Mouse (Mus musculus) hindbrain, embryonic 14.5 days (tissue): ENCODE measurements around the gene Gm3448. TPM values are rescaled to one million over a fixed set of nuclear protein-coding genes. Genes with fewer than 3 reads are reported as not detected.
A peak's percentile ranks its signal among the peaks of the same experiment; 100 is the strongest.
"Not testable (repeated sequence)": the region's sequence is repeated elsewhere in the genome, so short reads cannot be mapped to it uniquely, and the experiment has no call there.

Experiments
- ATAC-seq: fragments of 200-750 bp; cut with Nextera tagmentation; 2 replicates; pipeline ENCODE4 v1.8.0; 2017; ENCODE audit warnings: moderate number of reproducible peaks, mild to moderate bottlenecking, moderate TSS enrichment, moderate library complexity; ENCODE audit not compliant: low FRiP score
- DNase-seq: peaks from one replicate; pipeline ENCODE4 v3.0.0-alpha.2; 2015; ENCODE audit warnings: low spot score
- H3K27ac ChIP-seq: fragments of 300-500 bp; sonication (generic); 2 replicates; pipeline ENCODE4 v1.5.1; 2014; ENCODE audit warnings: mild to moderate bottlenecking, moderate library complexity
- H3K27me3 ChIP-seq: fragments of 300-500 bp; sonication (generic); 2 replicates; pipeline ENCODE4 v1.6.1; 2014; ENCODE audit warnings: mild to moderate bottlenecking, low read length, mixed read lengths; ENCODE audit not compliant: control insufficient read depth, insufficient read depth
- H3K36me3 ChIP-seq: fragments of 300-500 bp; sonication (generic); replicated peaks from 2 replicates; pipeline ENCODE4 v1.6.1; 2014; ENCODE audit not compliant: control insufficient read depth, insufficient read depth
- H3K4me1 ChIP-seq: fragments of 300-500 bp; sonication (generic); replicated peaks from 2 replicates; pipeline ENCODE4 v1.6.1; 2014; ENCODE audit warnings: antibody characterized with exemption, low read length, mixed read lengths; ENCODE audit not compliant: control insufficient read depth, insufficient read depth
- H3K4me2 ChIP-seq: fragments of 300-500 bp; sonication (generic); replicated peaks from 2 replicates; pipeline ENCODE4 v1.6.1; 2014; ENCODE audit warnings: mild to moderate bottlenecking, moderate library complexity
- H3K4me3 ChIP-seq: fragments of 300-500 bp; sonication (generic); replicated peaks from 2 replicates; pipeline ENCODE4 v1.5.1; 2014; ENCODE audit warnings: mild to moderate bottlenecking, low read length
- H3K9ac ChIP-seq: fragments of 300-500 bp; sonication (generic); 2 replicates; pipeline ENCODE4 v1.6.1; 2014
- H3K9me3 ChIP-seq: fragments of 300-500 bp; sonication (generic); 2 replicates; pipeline ENCODE4 v1.6.1; 2016; ENCODE audit warnings: low read length; ENCODE audit not compliant: control insufficient read depth
- WGBS: fragments of 180-500 bp; shearing (Covaris S2); extraction: QIAGEN DNeasy Blood & Tissue Kit; methylation state at CpG from one replicate; pipeline ENCODE4 v1.1.7; 2014; 5-methylcytosine and 5-hydroxymethylcytosine counted together
- polyA plus RNA-seq: library from polyadenylated mRNA; unstranded; fragments of >200 nt; fragmentation: Nextera tagmentation; extraction: Ambion mirVana; gene quantifications from 2 replicates; pipeline ENCODE4 v1.2.1, GENCODE M21; 2014

The Gm3448 gene
- 3.4 and 3.7 TPM in 2 replicates for polyA plus RNA-seq

DNA sequence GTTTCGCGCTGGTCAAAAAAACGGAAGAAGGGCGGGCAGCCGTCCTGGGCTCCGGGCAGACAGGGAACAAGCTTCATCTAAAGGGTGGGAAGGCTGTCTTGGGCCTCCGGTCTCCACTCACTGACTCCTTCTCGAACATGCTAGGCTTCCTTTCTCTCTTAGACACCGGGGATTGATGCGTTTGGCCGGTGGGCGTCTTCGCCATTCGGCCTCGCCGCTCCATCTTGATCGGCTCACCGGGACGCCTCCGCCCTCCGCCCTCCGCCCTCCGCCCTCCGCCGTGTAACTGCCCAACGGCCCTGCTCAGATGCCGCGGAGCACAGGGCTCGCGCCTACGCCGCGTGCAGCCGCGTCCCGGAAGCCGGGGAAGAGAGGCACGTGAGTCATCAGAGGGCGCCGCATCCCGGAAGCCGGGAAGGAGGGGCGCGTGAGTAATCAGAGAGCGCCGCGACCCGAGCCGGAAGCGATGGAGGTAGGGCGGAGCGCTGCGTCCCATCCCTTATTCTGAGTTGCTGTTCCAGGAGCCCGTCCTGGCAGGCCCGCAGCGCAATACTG lies at the start of gene Gm3448, which contains the start of the genes Ermard and Tcte3:
Gene Gm3448, minus strand, starts transcription at position 363 of the 555 bp plus-strand sequence.
Gene Ermard, plus strand, starts transcription at position 34 of the 555 bp plus-strand sequence.
Gene Tcte3, minus strand, starts transcription at position 314 of the 555 bp plus-strand sequence.
- not testable (repeated sequence) for H3K27ac ChIP-seq, H3K9ac ChIP-seq, H3K4me2 ChIP-seq, H3K4me3 ChIP-seq, H3K4me1 ChIP-seq, DNase-seq, H3K9me3 ChIP-seq, H3K36me3 ChIP-seq, H3K27me3 ChIP-seq
- 2% methylated on average over 11 of the region's 56 CpGs for WGBS
- ATAC-seq: peak; percentile 98

- WGBS: 9% methylated on average over 8 of the region's 8 CpGs
- DNase-seq: peak; percentile 59
- peak; percentile 86 for ATAC-seq
- H3K27me3 ChIP-seq: no peaks in the 10 kb centered on the region
- no peaks in the 10 kb centered on the region for H3K9me3 ChIP-seq
- peak overlapping the region; percentile 15; the same call in 1 of the 2 replicates for H3K4me2 ChIP-seq
- H3K4me3 ChIP-seq: no peak overlapping the region
- H3K9ac ChIP-seq: 0 out of 2 replicates have a peak overlapping the region, but pooled peaks have one; percentile 30
- H3K27ac ChIP-seq: peak overlapping the region; percentile 66
- H3K36me3 ChIP-seq: no peaks in the 10 kb centered on the region
- peaks cover 16% of the 10 kb centered on the region for H3K4me1 ChIP-seq
Observed at GRCm38 (mm10) chr17:15088591-15089001, 47.3 kb upstream of the Gm3448 start.

GRCm38 (mm10) chr17:15088166-15088565 lies 46.8 kb upstream of the Gm3448 start:
- WGBS: 28% methylated on average over 2 of the region's 2 CpGs
- Histone ChIP-seq H3K9ac (no peak overlapping the region), H3K4me1 (peaks cover 16% of the 10 kb centered on the region), H3K36me3 (no peaks in the 10 kb centered on the region), H3K4me3 (no peak overlapping the region), H3K27me3 (no peaks in the 10 kb centered on the region), H3K4me2 (no peak overlapping the region), H3K27ac (peak overlapping the region; percentile 66), H3K9me3 (no peaks in the 10 kb centered on the region)
- peak; percentile 59 for ATAC-seq
- DNase-seq: no peak

DNA sequence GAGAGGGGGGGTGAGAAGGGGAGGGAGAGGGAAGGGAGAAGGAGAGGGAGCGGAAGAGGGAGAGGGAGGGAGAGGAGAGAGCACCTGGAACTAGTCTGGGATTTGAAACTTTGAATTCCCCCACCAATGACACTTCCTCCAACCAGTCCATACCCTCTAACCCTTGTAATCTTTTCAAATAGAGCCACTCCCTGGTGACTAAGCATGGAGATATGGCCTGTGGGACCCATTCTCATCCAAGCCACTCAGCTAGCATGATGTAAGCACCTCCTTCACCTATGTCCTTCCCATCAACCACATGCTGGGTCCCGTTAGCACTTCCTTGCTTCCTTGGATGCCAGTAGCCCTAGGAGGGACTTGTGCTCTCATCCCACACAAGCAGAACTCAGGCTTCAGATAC lies 43.7 kb upstream of the Gm3448 start:
- H3K27me3 ChIP-seq: no peaks in the 10 kb centered on the region
- WGBS: 74% methylated on average over 2 of the region's 2 CpGs
- H3K27ac ChIP-seq: no peak overlapping the region
- no peaks in the 10 kb centered on the region for H3K36me3 ChIP-seq
- DNase-seq: no peak
- H3K4me3 ChIP-seq: no peak overlapping the region
- no peak for ATAC-seq
- peaks cover 16% of the 10 kb centered on the region for H3K4me1 ChIP-seq
- H3K9ac ChIP-seq: no peak overlapping the region
- H3K9me3 ChIP-seq: no peaks in the 10 kb centered on the region
- H3K4me2 ChIP-seq: no peak overlapping the region

DNA sequence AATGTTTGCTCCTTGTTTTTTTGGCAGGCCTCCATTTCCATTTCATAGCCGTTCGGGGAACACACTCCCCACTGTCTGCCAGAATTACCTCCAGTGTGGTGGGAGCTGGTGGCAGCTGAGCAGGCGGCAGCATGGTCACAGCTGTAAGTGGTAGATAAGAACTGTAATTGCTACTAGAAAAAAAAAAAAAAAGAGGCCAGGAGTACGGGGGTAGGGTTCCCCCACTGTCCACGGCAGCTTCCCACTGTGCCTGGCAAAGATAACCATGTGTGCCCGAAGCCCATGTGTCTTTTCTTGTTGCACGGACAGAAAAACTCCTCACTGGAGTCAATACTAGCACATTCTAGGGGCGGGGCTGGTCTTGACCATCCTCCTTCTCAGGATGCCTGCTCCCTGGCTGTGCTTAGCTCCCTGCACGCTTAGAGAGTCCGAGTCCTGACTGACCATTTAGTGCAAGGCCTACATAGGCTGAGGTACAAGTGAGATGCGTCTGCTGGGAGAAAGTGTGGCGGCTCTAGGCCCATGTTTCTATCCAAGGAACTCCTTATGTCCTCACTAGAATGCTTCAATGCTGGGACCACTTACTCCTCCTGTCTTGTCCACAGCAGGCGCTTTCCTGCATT lies 43.0 kb upstream of the Gm3448 start:
- no peak overlapping the region for H3K4me3 ChIP-seq
- H3K4me1 ChIP-seq: peaks cover 16% of the 10 kb centered on the region
- no peak overlapping the region for H3K27ac ChIP-seq
- H3K9me3 ChIP-seq: no peaks in the 10 kb centered on the region
- ATAC-seq (no peak), DNase-seq (no peak)
- H3K4me2 ChIP-seq: no peak overlapping the region
- no peaks in the 10 kb centered on the region for H3K27me3 ChIP-seq
- H3K36me3 ChIP-seq: no peaks in the 10 kb centered on the region
- H3K9ac ChIP-seq: no peak overlapping the region
- WGBS: 60% methylated on average over 13 of the region's 13 CpGs

DNA sequence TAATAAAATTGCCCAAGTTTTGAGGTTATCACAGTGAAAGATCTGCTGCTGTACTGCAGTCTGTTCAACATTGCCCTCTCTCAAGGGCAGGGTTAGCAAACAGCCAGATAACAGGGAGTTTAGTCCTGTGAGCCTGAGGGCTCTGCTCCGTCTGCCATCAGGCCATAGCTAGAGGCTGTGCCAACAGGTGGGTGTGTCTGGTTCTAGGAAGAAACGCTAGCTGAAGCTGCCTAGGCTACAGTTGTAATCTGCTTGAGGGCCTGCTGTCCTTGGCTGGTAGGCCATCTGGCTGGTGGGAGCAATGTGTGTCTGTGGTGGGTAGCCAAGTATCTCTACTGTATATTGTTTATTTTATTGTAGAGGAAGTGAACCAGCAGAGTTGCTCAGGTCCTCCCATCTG lies 36.2 kb upstream of the Gm3448 start:
- Histone ChIP-seq H3K4me3 (no peak overlapping the region), H3K36me3 (no peaks in the 10 kb centered on the region), H3K27ac (no peak overlapping the region), H3K4me1 (no peaks in the 10 kb centered on the region), H3K9me3 (no peaks in the 10 kb centered on the region), H3K9ac (no peak overlapping the region), H3K4me2 (no peak overlapping the region), H3K27me3 (no peaks in the 10 kb centered on the region)
- no peak for ATAC-seq
- DNase-seq: no peak
- 51% methylated on average over 2 of the region's 2 CpGs for WGBS

- H3K9me3 ChIP-seq: no peaks in the 10 kb centered on the region
- DNase-seq (no peak), ATAC-seq (no peak)
- no peak overlapping the region for H3K9ac ChIP-seq
- H3K4me3 ChIP-seq: no peak overlapping the region
- H3K27me3 ChIP-seq: no peaks in the 10 kb centered on the region
- H3K4me1 ChIP-seq: no peaks in the 10 kb centered on the region
- H3K27ac ChIP-seq: no peak overlapping the region
- no peak overlapping the region for H3K4me2 ChIP-seq
- 84% methylated on average over 8 of the region's 8 CpGs for WGBS
- no peaks in the 10 kb centered on the region for H3K36me3 ChIP-seq
Observed at GRCm38 (mm10) chr17:15075033-15075432, 33.7 kb upstream of the Gm3448 start.

DNA sequence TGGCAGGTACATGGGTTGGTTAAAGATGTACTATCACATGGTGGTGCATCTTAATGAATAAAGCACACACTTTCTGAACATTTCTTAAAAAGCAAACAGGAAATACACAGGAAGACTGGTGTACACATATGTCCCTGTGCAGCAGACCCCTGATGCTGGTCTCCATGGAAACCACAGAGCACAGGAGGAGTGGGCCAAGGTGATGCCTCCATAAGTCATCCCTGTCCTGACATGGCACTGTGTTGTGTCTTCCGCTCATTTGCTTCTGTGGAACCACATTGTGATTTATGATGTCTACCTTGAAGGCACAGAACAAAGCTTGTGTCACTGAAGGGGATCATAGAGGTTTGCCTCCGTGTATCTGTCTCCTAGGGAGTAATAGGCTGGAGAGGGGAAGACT lies 30.9 kb upstream of the Gm3448 start:
- H3K27me3 ChIP-seq: no peaks in the 10 kb centered on the region
- H3K4me1 ChIP-seq: no peaks in the 10 kb centered on the region
- H3K27ac ChIP-seq: no peak overlapping the region
- no peaks in the 10 kb centered on the region for H3K9me3 ChIP-seq
- WGBS: 65% methylated on average over 2 of the region's 2 CpGs
- H3K36me3 ChIP-seq: no peaks in the 10 kb centered on the region
- H3K9ac ChIP-seq: no peak overlapping the region
- ATAC-seq: peak; percentile 57; the same call in 1 of the 2 replicates
- no peak for DNase-seq
- H3K4me2 ChIP-seq: no peak overlapping the region
- H3K4me3 ChIP-seq: no peak overlapping the region

GRCm38 (mm10) chr17:15069124-15069523 lies 27.8 kb upstream of the Gm3448 start:
- no peak overlapping the region for H3K27ac ChIP-seq
- peaks cover 9% of the 10 kb centered on the region for H3K4me1 ChIP-seq
- DNase-seq (no peak), ATAC-seq (no peak)
- peaks cover 4% of the 10 kb centered on the region; the same call in 1 of the 2 replicates for H3K36me3 ChIP-seq
- no peak overlapping the region for H3K4me3 ChIP-seq
- no peaks in the 10 kb centered on the region for H3K9me3 ChIP-seq
- 62% methylated on average over 2 of the region's 2 CpGs for WGBS
- H3K27me3 ChIP-seq: no peaks in the 10 kb centered on the region
- H3K9ac ChIP-seq: no peak overlapping the region
- H3K4me2 ChIP-seq: no peak overlapping the region
